Mouse (Mus musculus) adrenal gland, postnatal 4 days (tissue): ENCODE data around the gene Gm136. TPM values are rescaled to one million over a fixed set of nuclear protein-coding genes. Genes with fewer than 3 reads are reported as not detected.
"Not testable (repeated sequence)": the region's sequence is repeated elsewhere in the genome, so short reads cannot be mapped to it uniquely, and the experiment has no call there.

ENCODE experiments used
- DNase-seq, 2 experiments: peaks; one replicate each; pipeline ENCODE4 v3.0.0; 2021 to 2022; ENCODE audit warnings: low spot score in 2 of 2, mixed read lengths in 2 of 2
- long read RNA-seq, 2 experiments: library from polyadenylated mRNA; stranded (forward); transcript quantifications; one replicate each; pipeline ENCODE4 v2.0.0; 2021
- total RNA-seq, 2 experiments: library from RNA; stranded (reverse); gene quantifications; 2 replicates each; pipeline ENCODE4 v1.2.3; 2021

Gm136 gene
- total RNA-seq, result not detected
- long read RNA-seq, experiment 1, result 0 reads
- long read RNA-seq, experiment 2, result 0 reads

- DNase-seq, result no peak
Measured at GRCm38 (mm10) chr4:34756163-34756562, at the start of gene Gm136. Gm136 (minus strand) TSS chr4:34756263.

DNA sequence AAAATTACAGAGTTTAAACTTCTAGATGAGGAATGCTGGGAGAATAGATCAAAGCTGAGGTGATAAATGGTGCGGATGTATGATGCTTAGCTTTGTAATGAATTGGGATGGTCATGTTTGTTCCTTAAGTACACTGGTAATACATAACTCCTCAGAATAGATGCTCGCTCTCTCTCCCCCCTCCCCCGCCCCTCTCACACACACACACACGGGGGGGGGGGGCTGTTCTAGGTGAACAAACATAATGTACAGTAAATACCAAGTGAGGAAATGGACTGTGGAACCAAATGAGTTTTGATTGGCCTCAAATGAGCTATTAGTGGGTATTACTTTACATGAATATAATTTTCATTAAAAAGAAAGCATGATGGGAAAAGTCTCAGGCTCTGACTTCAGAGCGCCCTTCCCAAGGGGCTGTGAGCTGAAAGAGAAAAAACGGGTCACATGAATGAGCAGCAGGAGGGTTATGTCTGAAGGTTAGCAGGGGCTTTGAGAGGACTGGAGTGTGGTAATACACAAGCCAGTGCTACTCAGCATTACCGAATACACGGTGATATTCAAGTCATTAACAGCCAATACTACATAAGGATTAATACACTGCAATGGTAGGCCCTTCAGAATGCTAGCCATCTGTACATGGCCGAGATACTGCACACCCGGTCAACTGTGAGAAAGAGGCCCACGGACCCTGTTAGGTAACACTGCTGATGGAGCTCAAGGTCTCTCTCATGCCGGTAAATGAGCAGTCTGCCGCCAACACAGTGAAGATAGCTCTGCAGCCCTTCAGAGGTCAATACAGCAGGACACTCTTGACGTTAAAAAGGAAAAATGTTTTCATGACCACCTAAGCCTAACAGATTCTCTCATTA, 45.3 kb upstream of the Gm136 start:
- DNase-seq, result no peak

- DNase-seq, result no peak
Measured at GRCm38 (mm10) chr4:34798005-34798404, 41.9 kb upstream of the Gm136 start.

- no peak for DNase-seq
Measured at GRCm38 (mm10) chr4:34797294-34797983, 41.4 kb upstream of the Gm136 start.

DNA sequence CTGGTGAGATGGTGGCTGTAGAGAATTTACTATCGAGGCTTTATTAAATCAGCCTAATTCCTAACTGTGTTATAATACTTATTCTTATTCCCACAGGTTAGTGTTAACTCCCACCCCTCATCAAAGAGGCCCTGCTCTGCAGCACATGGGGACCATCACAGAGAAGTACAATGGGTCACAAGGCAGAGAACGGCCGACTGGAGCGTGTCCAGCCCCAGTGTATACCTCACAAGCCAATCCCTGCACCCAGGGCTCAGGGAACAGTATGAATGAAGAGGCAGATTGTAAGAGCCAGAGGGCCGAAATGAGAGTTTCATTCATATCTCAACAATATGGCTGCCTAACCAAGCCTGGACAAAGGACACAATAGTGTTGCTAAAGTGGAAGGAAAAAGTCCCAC, 40.2 kb upstream of the Gm136 start:
- DNase-seq, result no peak

DNA sequence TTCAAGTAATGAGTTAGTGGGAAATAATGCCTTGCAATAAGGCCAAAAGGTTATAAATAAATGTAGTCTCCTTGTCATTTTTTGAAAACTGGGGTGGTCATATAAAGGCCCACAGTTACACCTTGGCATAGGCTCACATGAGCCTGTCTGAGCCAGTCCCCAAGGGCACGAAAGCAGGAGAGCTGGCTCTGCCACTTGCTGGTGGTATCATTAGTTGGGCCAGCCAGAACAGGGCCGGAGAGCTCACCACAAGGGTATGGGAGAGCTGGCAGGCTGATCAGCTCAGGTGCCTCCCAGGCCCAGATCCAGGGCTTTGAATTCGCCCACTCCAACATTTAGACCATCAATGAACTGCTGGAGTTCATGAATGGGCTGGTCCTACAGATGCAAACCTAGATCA, 30.4 kb upstream of the Gm136 start:
- DNase-seq, result no peak

DNA sequence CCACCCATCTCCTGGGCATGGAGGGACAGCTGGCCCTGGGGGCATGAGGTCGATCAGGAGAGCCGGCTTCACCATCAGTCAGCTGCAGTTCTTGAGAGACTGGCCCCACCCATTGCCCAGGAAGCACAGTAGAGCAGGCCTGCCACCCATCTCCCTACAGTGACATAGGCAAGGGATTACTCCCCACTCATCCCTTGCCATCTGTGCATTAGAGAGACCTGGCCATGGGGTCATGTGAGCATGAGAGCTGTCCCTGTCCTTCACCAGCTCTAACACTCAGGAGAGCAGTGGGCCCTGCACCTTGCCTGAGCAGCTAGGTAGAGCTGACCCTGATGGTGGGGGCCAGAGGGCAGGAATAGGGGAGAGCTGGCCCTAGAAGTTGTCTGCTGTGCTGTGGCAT, 29.6 kb upstream of the Gm136 start:
- DNase-seq, result no peak

GRCm38 (mm10) chr4:34784865-34785264, 28.8 kb upstream of the Gm136 start:
- no peak for DNase-seq

DNA sequence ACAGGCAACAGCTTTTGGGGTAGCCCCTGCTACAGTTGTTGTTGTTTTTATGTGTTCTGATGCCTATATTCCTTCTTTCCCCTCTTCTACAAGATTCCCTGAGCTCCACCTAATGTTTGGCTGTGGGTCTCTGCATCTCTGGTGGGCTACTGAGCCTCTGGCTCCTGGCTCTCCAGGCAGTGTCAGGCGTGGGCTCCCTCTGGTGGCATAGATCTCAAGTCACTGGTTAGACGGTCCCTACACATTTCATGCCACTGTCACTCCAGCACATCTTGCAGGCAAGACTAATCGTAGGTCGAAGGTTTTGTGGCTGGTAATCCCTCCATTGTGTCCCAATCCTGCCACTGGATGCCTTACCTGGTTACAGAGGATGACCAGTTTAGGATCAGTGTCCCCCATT, 26.7 kb upstream of the Gm136 start:
- no peak for DNase-seq

- DNase-seq, result peak; percentile 84 to 88
Measured at GRCm38 (mm10) chr4:34777677-34778527, 21.8 kb upstream of the Gm136 start, which contains the start of gene Smim8. Smim8 (minus strand) TSS chr4:34778423.

- DNase-seq, result no peak
Measured at GRCm38 (mm10) chr4:34771652-34772371, 15.7 kb upstream of the Gm136 start.

- no peak for DNase-seq
Measured at GRCm38 (mm10) chr4:34749236-34749635, 6.8 kb downstream of the Gm136 start.

- DNase-seq, result no peak
Measured at GRCm38 (mm10) chr4:34734461-34734860, 21.6 kb downstream of the Gm136 start.

- DNase-seq, result not testable (repeated sequence)
Measured at GRCm38 (mm10) chr4:34733415-34733814, 22.6 kb downstream of the Gm136 start.

DNA sequence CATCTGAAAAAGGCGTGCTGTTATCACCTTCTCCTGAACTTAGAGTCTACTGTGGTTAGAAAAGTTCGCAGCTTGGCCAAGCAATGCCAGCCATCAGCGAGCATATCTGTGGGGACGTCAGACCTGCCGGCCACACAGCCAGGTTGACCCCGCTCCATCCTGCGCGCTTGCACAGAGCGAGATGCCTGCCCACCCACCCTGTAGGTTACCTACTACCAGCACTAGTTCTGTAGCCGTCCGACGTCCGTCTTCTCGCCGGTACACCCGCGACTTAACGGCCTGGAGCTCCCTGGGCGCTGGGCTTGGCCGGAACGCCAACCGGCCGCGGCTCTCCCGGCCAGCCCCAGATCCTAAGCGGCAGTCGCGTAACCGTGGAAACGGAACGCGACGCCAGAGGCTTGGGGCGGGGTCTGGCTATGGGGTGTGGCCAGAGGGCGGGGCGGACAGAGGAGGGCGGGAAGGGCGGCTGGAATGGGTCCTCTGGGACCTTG, 26.2 kb downstream of the Gm136 start, which contains the start of gene Cfap206:
Cfap206 (minus strand) TSS at position 356 of the 491 bp plus-strand sequence.
- DNase-seq, result peak; percentile 45 to 69

- not testable (repeated sequence) for DNase-seq
Measured at GRCm38 (mm10) chr4:34725710-34726109, 30.4 kb downstream of the Gm136 start.

GRCm38 (mm10) chr4:34724306-34724705, 31.8 kb downstream of the Gm136 start:
- DNase-seq, result no peak

DNA sequence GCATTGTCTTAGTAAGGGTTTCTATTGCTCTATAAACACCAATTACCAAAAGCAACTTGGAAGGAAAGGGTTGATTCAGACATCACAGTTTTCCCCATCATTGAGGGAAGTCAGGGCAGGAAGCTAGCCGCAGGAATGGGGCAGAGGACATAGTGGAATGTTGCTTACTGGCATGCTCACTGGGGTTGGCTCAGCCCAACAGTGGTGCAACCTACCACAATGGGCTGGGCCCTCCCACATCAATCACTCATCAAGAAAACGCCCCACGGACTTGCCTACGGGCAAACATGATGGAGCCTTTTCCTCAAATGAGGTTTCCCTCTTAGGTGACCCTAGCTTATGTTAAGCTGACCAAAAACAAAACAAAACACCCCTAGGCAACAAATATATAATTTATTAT, 32.9 kb downstream of the Gm136 start:
- no peak for DNase-seq

GRCm38 (mm10) chr4:34720127-34720895, 35.8 kb downstream of the Gm136 start:
- DNase-seq, result no peak

- no peak for DNase-seq
Measured at GRCm38 (mm10) chr4:34719421-34719820, 36.6 kb downstream of the Gm136 start.
